Mouse (Mus musculus): ENCODE results near the gene Fcer1g.

DNA sequence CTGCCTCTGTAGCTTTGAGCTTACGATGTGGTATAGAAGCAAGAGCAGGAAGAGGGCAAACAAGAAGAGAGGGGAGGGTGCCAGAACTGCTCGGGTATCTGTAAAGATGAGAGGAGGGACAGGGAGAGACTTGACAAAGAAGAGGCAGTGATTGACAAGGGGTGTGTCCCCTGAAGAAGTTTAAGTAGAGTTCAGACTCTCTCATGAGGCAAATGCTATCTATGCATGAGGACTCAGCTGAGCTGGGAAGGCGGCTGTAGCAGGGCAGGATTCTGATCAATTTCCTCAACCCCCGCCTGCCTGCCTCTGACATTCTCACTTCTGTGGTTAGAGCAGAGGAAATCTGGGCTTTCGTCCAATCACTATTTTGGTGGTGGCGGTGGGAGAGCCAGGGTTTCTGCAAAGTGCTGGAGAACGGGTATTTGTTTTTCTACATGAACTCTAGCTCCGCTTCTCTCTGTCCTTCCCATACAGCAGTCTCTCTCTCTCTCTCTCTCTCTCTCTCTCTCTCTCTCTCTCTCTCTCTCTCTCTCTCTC lies 28.5 kb upstream of the Fcer1g start:
- TF ChIP-seq CTCF (IDR thresholded peaks at IDR 0.05; ENCODE audit: control insufficient read depth, insufficient read depth, low read length) (no peak), POLR2A (IDR thresholded peaks at IDR 0.05; ENCODE audit: borderline replicate concordance, control insufficient read depth, low read depth, low read length) (no peak)
